Mouse (Mus musculus) liver, postnatal 0 days (tissue): ENCODE measurements at regions not wholly inside any gene's neighbourhood (a gene's known extent, or its start where the extent isn't known, plus 50 kb on each side); places are given as distances from the start of the nearest gene placed in this dataset.

Source experiments
- CTCF ChIP-seq: sonication (generic); IDR thresholded peaks from 2 replicates; pipeline ENCODE4 v1.5.1; 2016; ENCODE audit warnings: antibody characterized with exemption, low read depth
- EP300 ChIP-seq: IDR thresholded peaks from 2 replicates; pipeline ENCODE4 v1.6.1; 2016; ENCODE audit warnings: antibody characterized with exemption, low read depth, mild to moderate bottlenecking

DNA sequence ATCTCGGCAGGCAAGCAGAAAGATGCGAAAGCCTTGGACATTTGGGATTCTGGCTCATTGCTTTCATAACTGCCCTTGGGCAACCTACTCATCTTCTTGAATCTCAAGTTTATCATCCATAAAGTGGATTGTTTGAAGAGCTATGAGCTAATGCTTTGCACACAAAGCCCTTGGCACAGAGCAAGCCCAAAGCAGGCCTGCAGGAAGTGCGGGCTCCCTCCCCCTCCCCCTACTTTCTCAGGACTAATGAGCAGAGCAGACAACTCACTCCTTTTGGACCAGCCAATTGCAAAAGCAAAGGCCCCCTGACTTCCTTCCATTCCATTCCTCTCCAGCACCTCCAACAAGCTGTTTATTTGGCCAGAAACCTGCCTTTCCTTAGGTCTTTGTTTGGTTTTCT is 123.1 kb upstream of the Syt6 start:
- TF ChIP-seq CTCF (no peak), EP300 (no peak)
